Mouse (Mus musculus) urinary bladder, adult 2 months (tissue): ENCODE measurements at regions not wholly inside any gene's neighbourhood (a gene's known extent, or its start where the extent isn't known, plus 50 kb on each side); places are given as distances from the start of the nearest gene placed in this dataset.
A peak's percentile ranks its signal among the peaks of the same experiment; 100 is the strongest.

ENCODE experiments used
- DNase-seq: peaks from one replicate; pipeline ENCODE4 v3.0.0; 2022; ENCODE audit warnings: low spot score

DNA sequence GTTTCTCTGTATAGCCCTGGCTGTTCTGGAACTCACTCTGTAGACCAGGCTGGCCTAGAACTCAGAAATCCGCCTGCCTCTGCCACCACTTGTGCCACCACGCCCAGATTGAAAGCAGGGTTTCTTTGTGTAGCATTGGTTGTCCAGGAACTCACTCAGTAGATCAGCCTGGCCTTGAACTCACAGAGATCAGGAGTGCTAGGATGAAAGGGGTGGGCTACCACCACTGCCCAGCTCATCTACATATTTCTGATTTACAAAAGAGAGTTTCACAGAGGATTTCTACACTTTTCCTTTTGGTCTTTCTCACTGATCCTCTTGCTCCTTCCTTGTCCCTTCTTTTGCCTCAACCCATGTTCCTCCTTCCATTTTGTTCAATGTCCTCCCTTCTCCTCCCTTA, 53.1 kb upstream of the Lbx1 start:
- DNase-seq: no peak

DNA sequence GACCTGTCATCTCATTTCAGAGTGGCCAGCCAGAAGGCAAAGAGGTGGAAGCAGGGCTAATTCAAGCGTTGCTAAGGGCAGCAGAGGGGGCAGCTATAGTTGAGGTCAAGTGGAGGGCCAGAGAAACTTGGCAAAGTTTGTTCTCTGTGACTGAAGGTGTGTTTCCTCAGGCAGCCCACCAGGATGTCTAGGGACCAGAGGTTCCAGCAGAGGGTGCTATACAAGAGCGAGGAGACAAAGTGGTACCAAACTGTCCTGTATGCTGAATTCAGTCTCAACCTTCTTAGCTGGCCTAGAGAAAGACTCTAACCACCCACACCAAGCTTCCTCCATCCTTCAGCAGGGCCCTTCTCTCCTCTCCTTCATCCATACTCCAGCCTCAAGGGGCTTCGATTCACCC, 62.2 kb upstream of the Lbx1 start:
- no peak for DNase-seq

DNA sequence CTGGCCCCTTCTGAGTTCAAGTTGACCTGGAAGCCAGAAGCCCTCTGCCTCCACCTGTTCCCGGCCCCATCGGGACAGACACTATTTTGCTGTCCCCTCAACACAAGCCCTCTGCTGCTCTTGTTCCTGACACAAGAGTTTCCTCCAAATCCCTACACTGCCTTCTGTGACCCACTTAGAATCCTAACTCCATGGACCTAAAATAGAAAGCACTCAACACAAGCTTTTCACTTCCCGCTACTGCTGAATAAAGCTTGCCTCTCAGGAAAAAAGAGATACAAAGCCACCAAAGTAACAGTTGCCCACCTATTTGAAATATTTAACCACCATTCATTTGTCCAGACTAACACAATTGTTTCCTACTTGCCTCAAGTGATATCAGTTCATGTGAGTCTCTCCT, 63.7 kb upstream of the Lbx1 start:
- DNase-seq: no peak

DNA sequence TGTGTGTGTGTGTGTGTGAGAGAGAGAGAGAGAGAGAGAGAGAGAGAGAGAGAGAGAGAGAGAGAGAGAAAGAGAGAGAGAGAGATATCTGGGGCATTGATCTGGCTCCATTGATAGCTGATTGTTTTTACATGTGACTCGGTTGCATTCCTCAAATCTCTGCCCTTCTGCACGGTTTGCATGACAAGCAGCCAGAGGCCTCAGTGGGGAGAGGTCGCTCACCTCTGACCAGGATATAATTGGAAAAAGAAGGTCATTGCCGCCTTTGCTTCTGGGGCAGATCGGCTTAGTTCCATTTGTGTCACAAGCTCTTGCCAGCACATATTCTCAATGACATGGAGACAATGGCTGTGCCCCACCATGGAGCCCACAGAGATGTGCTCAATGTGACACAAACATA, 63.8 kb upstream of the Btrc start:
- no peak for DNase-seq

DNA sequence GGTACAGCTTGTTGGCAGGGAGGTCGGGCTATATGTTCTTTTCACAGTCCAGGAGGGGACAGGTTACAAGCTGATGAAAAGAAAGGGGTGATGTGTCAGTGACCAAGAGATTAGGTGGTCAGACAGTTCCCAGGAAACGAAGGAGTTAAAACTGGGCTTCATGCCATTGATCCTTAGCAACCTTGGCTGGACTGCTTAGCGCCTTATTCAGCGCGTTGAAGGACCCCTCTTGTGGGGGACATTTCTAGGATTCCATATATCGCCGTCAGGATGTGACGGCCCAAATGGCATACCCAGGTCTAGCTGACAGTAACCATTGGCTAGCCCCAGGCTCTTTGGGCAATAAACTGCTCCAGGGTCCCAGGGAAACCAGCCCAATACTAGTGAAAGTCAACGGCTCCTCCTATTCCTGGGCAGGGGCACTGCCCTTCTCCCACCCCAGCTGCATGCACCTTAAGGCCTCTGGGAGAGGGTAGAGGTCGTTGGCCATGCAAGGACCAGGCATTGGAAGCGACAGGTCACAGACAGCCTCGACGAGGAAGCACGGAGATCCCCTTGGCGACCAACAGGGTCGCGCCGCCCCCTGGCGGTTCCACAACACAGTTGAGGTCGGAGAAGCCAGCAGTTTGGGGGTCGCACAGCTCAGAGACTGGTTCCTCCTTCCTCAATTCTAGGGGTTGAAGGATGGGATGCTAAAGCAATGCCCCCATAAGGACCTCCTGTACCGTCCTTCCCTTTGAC, 62.7 kb upstream of the Btrc start:
- DNase-seq: no peak

DNA sequence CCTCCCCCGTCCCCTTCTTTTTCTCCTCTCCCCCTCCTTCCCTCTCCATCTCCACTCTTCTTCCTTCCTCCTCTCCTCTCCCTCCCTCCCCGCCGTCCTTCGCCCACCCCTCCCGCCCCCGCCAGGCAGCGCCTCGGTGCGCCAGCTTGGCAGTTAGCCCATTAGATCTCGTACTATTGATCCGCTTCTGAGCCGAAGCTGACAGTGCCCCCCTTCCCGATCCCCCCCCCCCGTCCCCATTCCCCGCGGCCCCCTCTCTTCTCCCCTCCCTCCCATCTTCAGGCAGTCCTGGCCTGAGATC, 62.2 kb upstream of the Btrc start:
- DNase-seq: no peak

DNA sequence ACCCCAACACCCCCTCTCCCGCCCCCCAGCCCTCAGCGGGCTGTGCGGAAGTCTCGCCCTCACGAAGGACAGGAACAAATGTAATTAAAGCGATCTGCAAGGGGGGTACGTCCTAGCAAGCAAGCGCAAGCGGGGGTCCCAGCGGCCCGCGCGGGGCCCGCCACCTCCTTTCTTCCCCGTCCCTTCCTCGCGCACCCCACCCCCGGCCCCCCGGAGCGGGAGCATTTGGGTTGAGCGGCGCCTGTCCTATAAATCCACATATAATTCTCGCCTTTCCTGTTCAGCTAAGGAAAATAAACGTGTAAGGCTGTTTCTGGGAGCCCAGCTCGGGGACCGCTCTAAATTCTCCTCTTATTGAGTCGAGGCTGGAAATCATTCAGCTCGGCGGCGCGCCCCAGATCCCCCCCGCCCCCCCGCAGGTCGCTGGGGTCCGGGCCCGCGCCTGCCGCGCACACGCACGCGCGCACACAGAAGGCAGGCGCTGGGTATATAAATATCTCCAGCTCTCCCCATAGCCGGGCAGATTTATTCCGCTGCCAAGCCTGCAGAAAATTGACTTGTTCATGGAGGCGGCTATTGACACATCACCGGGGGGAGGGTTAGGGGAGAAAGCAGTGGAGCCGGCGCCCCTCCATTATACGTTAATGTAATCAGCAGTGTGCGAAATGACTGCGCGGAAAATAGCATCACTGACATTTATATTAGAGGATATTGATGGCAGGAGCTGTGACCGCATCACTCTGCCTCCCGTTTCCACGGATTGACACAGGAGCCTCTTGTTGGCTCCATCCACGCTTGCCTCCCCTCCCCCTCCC, 61.6 kb upstream of the Btrc start:
- no peak for DNase-seq

DNA sequence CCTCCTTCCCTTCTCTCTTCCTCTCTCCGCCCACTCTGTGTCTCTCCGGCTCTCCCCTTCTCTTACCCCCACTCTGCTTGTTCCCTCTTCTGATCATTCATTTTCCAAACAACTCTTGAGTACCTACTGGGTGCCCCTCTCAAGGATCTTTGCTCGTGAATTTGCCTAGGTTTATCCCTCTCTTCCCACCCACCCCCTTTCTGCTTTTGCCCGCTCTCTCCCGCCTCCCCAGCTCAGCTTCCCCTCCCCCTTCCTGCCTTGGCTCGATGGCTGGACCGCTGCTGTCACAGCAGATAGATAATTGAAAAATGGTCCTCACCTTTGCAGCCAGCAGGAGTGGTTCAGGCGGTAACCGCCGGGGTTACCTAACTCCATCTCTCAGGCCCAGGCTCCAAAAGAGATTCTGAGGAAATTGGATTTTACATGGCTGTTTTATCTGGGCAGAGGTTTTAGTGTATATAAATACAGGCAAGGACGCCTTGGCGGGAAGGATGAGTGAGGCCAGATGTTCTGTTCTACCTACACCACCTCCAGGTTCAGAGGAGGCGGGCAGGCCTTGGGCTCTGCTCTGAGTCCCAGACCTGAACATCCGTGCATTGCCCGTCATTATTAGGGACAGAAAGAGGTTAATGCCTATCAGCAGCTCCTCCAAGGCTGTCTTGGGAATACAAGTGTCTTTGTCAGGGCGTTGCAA, 60.8 kb upstream of the Btrc start:
- no peak for DNase-seq

DNA sequence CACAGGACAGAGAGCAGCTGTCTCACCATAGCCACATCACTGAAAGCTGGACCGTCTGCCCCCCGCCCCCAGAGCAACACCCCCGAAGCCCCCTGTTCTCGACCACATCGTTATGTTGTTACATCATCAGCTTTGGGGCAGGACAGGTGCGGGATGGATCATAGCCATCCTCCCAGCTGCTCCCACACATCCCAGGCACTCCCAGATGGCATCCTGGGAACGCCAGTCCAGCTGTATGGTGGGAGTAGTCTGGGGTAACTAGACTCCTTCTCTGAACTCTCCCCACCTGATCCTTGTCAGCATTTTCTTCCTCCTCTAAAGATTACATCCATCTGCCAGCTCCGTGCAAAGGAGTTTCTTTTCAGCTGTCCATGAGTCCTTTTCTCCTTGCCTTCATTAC, 59.0 kb upstream of the Btrc start:
- no peak for DNase-seq

DNA sequence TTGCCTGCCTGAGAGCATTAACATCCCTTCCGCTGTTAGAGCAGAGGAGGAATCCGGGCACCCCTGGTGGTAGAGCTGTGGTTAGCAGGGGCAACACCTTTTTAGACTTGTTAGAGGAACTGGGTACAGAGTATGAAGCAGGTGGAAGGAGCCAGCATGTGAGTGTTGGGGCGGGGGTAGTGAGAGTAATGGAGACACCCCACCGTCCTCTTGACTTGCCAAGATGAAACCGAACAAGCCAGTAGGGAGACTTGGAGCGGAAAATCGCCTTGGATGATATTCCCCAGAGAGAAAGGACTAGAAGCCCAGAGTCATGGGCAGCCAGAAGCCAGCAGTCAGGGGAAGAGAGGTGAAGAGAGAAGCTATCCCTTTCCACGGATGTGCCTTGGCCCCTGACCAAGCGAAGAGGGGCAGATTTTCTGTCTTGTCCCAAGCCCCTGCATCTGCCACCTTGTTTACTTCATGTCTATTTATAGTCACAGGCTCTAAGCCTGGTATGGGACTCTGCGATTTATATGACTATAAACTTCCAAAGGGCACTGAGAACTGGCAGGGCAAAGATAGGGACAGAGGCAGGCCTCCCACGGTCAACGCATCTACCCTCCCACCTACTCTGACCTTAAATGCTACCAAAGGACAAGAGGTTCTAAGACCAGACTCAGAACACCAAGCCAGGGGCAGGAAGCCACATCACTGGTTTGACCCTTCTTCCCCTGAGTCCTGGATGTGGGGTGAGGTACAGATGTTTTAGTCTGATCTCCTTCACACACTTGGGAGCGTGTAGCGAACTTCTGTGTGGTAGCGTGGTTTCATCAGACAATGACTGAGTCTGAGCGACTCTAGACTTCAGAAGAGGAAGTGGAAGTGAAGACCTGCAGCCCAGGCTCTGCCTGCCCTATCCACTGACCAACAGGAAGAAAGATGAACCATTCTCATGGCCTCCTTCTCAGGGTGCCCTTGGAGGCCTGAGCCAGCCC, 55.9 kb upstream of the Btrc start:
- DNase-seq: no peak

DNA sequence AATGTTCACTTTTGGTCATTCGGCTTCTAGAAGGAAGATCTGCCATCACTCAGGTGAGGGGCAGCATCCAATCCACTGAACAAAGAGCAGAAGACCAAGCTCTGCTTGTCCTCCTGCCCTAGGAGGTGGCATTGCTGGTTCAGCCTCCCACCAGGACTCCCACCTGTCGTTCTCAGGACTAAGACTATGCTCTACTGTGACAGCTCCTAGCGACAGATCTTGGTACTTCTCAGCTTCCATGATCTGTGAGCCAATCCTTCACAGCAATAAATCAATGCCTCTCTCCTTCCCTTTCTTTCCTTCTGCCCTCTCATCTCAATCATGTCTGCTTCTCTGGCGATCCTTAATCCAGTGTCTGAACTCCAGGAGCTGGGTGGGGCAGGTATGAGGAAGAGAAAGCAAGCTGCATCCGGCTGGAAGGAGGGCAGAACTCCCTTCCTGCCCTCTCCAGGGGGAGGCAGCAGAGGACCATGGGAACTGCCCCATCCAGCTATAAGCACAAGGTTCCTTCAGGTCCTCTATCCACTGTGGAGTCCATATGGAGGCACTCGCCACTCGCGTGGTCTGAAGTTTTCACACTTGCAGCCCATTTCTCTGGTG, 54.8 kb upstream of the Btrc start:
- DNase-seq: peak; percentile 40

DNA sequence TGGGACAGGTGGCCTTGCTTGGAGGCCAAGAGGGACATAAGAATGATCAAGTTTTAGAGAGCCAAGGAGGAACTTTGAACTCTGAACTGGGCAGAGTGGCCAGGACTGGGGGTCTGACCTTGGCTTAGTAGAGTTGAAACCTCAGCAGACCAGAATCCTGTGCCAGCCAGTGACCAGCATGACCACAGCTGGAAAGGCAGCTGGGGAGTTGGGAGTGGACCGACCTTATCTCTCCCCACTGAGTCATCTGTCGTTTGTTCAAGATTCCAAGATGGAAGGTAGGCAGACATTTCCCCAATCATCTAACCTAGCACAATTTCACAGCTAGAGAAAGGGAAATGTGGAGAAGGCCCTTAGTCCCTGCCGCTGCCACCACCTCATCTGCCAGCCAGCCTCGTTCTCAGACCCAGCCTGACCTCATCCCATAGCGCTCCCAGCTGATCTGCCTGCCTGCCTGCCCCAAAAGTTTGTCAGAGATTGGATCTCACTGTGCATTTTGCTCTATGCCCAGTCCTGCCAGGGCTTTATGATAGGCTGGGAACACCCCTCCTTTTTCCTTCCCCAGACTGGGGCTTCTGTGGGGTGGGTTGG, 53.1 kb upstream of the Btrc start:
- DNase-seq: no peak

DNA sequence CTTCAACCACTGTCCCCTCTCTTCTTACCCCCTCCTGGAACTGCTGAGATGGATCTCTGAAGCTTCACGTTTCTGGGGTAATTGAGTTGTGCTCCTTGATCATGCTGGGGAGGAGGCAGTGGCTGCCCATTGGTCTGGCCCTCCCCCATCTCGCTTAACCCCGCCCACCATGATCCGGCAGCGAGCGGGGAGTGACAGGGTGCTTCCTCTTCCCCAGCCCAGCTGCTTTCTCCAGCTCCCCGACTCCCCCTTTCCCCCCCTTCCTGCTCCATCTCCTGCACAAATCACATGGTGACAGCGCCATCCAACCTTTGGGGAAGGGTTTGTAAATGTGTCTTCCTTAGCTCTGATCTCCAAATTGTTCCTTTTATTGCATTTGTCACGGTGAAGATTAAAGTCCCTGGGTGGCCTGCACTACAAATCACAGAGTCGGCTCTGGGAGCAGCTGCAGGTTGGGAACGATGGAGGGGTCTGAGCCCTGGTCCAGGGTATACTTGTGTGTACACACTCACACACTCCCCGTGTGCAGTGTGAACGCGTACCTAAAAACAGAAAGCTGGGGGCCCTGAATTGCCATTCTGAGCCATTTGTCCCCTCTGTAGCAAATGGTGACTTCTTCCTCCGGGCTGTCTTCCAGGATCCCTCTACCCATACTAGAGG, 52.5 kb upstream of the Btrc start:
- DNase-seq: no peak

DNA sequence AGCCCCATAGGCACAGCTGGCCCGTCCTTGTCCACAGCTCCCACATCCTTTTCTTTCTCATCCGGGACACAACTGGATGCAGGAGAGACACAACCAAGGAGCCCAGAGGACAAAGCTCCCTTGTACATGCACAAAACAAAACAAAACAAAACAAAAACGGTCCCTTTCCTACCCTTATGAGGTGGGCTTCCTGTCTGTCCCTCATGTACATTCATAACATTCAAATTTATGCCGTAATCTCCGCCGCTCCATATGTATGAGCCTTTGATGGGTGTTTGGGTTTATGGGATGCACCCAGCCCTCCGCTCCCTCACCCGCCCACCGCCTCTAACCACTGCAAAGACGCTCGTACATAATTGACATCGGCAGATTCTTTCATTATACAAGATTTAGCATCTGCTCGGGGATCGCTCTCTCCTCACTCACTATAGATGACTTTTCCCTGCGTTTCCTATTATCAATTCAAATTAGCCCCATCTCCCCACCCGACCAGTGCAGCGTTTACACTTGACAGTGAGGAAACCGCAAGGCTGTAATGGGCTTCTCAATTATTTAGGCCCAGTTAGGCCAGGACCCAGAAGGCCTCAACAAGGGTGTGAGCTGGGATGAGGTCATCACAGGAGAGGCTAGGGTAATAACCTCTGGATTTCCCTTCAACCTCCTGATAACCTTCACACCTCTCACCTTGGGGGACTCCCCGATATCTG, 51.5 kb upstream of the Btrc start:
- no peak for DNase-seq

DNA sequence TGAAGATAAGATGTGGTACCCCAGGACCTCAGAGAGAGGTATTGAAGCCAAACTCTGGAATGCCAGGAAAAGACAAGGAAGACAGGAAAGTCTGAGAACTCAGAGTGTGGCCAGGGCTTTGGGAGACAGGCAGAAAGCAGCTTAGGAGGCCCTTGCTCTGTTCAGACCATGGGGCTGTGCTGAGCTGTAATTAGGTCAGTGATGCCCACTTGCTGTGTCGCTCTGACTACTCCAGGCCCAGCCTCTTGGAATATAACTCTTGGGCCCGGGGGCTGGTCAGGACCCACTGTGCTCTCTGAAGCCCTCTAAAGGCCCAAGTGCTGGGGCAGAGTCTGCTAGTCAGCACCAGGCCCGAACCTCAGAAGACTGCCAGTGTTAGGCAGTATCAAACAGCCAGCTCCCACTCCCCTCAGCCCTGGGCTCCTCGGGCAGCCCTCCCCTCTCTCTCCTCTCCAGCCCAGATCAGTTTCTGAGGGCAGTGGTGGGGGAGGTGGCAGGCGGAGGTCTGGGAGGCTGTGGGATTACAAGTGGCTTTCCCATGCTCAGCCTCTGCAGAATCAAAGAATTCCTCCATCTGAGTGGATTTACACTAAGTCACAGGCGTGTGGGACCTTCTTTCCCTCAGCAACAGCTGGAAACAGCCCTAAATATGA, 50.7 kb upstream of the Btrc start:
- DNase-seq: no peak
